Comparison of ENCODE assay signal across 11 mouse cellular contexts in the genomic region with DNA sequence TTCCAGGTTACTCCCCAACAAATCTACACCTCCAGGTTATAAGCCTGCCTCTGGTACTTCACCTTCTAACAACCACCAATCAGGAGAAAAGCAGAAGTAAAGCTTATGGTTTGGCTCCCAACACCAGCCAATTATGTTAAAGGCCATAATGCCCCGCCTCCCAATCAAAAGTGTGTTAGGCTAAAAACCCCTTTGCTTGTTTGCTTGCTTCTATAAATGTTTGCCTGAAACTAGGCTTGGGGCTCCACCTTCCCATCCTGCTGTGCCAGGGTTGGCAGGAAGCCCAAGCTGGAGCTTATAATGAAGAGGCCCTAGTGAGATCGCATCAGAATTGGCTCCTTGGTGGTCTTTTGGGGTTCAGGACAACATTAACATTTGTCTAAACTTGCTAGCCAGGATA. TPM values are rescaled to one million over a fixed set of nuclear protein-coding genes. Genes with fewer than 3 reads are reported as not detected.
DNase-seq lines count a peak whose midpoint lies in the region; ATAC-seq and TF ChIP-seq lines count a peak whose summit lies in the region.
"Had no signal": no experiment of that assay in that cellular context is flagged by ENCODE, and none has a peak within 500 bp of the region (broad histone marks: within the 10 kb centered on the region; RNA-seq: fewer than 3 reads in every experiment).

No protein-coding gene starts in this region.

- H3K9me3 ChIP-seq in midbrain, embryonic 14.5 days (ENCODE audit: control insufficient read depth, low read length): no peaks in the 10 kb centered on the region
- H3K9me3 ChIP-seq in midbrain, embryonic 16.5 days (replicated peaks; ENCODE audit: control insufficient read depth, low read length, poor library complexity, severe bottlenecking): no peaks in the 10 kb centered on the region
- H3K9me3 ChIP-seq in lung, postnatal 0 days (ENCODE audit: low read length): no peaks in the 10 kb centered on the region
- H3K9me3 ChIP-seq: embryonic facial prominence, embryonic 13.5 days; midbrain, embryonic 12.5 days had no signal

- DNase-seq in gastrocnemius, adult 2 months: peak; percentile 33
- DNase-seq in gastrocnemius, postnatal 36 days: no peak
- DNase-seq in midbrain, embryonic 14.5 days: peak; percentile 9
- DNase-seq in adrenal gland, postnatal 36 days: peak; percentile 22 to 52
- peak; percentile 68 for DNase-seq in lung, postnatal 0 days (ENCODE audit: low spot score)
- no peak for DNase-seq in embryo, embryonic 9.5 days (ENCODE audit: extremely low spot score)
- no peak for DNase-seq in T-cell, adult 2 months (ENCODE audit: low spot score)
- DNase-seq: thymus, postnatal 25 days had no signal

- no peak overlapping the region for H3K4me2 ChIP-seq in midbrain, embryonic 14.5 days (ENCODE audit: low read length)
- no peak overlapping the region for H3K4me2 ChIP-seq in midbrain, embryonic 16.5 days (ENCODE audit: low read length)
- no peak overlapping the region for H3K4me2 ChIP-seq in lung, postnatal 0 days (replicated peaks; ENCODE audit: low read depth, low read length)
- H3K4me2 ChIP-seq: embryonic facial prominence, embryonic 13.5 days; midbrain, embryonic 12.5 days had no signal

- peaks cover 16% of the 10 kb centered on the region for H3K4me1 ChIP-seq in midbrain, embryonic 14.5 days (ENCODE audit: control insufficient read depth, insufficient read depth, low read length)
- H3K4me1 ChIP-seq in midbrain, embryonic 16.5 days (ENCODE audit: control insufficient read depth, insufficient read depth, low read length): peaks cover 18% of the 10 kb centered on the region
- peaks cover 4% of the 10 kb centered on the region; the same call in 1 of the 2 replicates for H3K4me1 ChIP-seq in lung, postnatal 0 days (ENCODE audit: insufficient read depth, low read depth, low read length)

- no peak overlapping the region for H3K4me3 ChIP-seq in gastrocnemius, adult 2 months
- no peak overlapping the region for H3K4me3 ChIP-seq in midbrain, embryonic 14.5 days (replicated peaks; ENCODE audit: low read depth, low read length)
- no peak overlapping the region for H3K4me3 ChIP-seq in midbrain, embryonic 16.5 days (ENCODE audit: low read depth, low read length)
- H3K4me3 ChIP-seq in lung, postnatal 0 days (ENCODE audit: low read depth, low read length): no peak overlapping the region
- H3K4me3 ChIP-seq: embryonic facial prominence, embryonic 13.5 days; midbrain, embryonic 12.5 days had no signal

- peak; percentile 42; the same call in 1 of the 2 replicates for TF ChIP-seq EP300 in lung, postnatal 0 days (IDR thresholded peaks at IDR 0.05)

- no peak overlapping the region for H3K27ac ChIP-seq in gastrocnemius, adult 2 months
- no peak overlapping the region for H3K27ac ChIP-seq in midbrain, embryonic 14.5 days (replicated peaks; ENCODE audit: low read depth, low read length)
- no peak overlapping the region for H3K27ac ChIP-seq in midbrain, embryonic 16.5 days (ENCODE audit: low read length)
- H3K27ac ChIP-seq in lung, postnatal 0 days (ENCODE audit: low read length): no peak overlapping the region
- H3K27ac ChIP-seq: embryonic facial prominence, embryonic 13.5 days; midbrain, embryonic 12.5 days had no signal

- 88% methylated on average over 2 of the region's 2 CpGs for WGBS in midbrain, embryonic 14.5 days
- WGBS in midbrain, embryonic 16.5 days: 84% methylated on average over 2 of the region's 2 CpGs
- 48% methylated on average over 2 of the region's 2 CpGs for WGBS in lung, postnatal 0 days

- no peaks in the 10 kb centered on the region for H3K36me3 ChIP-seq in midbrain, embryonic 14.5 days (ENCODE audit: control insufficient read depth, insufficient read depth, low read length)
- H3K36me3 ChIP-seq in midbrain, embryonic 16.5 days (ENCODE audit: control insufficient read depth, insufficient read depth, low read length): no peaks in the 10 kb centered on the region
- H3K36me3 ChIP-seq in lung, postnatal 0 days (ENCODE audit: insufficient read depth, low read length): no peaks in the 10 kb centered on the region
- H3K36me3 ChIP-seq: embryonic facial prominence, embryonic 13.5 days; midbrain, embryonic 12.5 days had no signal

- TF ChIP-seq CTCF in gastrocnemius, adult 2 months (IDR thresholded peaks at IDR 0.05): no peak
- TF ChIP-seq CTCF in lung, postnatal 0 days (IDR thresholded peaks at IDR 0.05): no peak

- H3K27me3 ChIP-seq in midbrain, embryonic 14.5 days (ENCODE audit: control insufficient read depth, insufficient read depth, low read length): no peaks in the 10 kb centered on the region
- no peaks in the 10 kb centered on the region for H3K27me3 ChIP-seq in midbrain, embryonic 16.5 days (ENCODE audit: control insufficient read depth, insufficient read depth, low read depth, low read length)
- no peaks in the 10 kb centered on the region for H3K27me3 ChIP-seq in lung, postnatal 0 days (replicated peaks; ENCODE audit: insufficient read depth, low read length)
- H3K27me3 ChIP-seq: embryonic facial prominence, embryonic 13.5 days; midbrain, embryonic 12.5 days had no signal

- intact Hi-C loops in gastrocnemius, adult 2 months (cut with DNase I): no loop called here
- intact Hi-C loops in gastrocnemius, postnatal 36 days (cut with DNase I): no loop called here

- no peak overlapping the region for H3K9ac ChIP-seq in midbrain, embryonic 14.5 days (replicated peaks; ENCODE audit: low read length)
- H3K9ac ChIP-seq in midbrain, embryonic 16.5 days (ENCODE audit: low read depth, low read length): no peak overlapping the region
- H3K9ac ChIP-seq in lung, postnatal 0 days (replicated peaks; ENCODE audit: low read depth): no peak overlapping the region
- H3K9ac ChIP-seq: embryonic facial prominence, embryonic 13.5 days; midbrain, embryonic 12.5 days had no signal

- no peak for ATAC-seq in midbrain, embryonic 14.5 days (ENCODE audit: low FRiP score, low TSS enrichment)
- no peak for ATAC-seq in midbrain, embryonic 16.5 days
- ATAC-seq in lung, postnatal 0 days: no peak

RNA-seq across cellular contexts. Expression of gene Zfp619, which starts 31.8 kb away (rescaled TPM):
- total RNA-seq in gastrocnemius, adult 2 months (2021): 1 to 10 TPM; 1.2 to 1.5 TPM
- total RNA-seq in gastrocnemius, postnatal 36 days (2021): 1 to 10 TPM in 1 of 2 experiments, under 1 TPM in 1; 0.94 to 1.3 TPM
- 4.0 and 7.1 TPM in 2 replicates for polyA plus RNA-seq in midbrain, embryonic 14.5 days (2014; fragmentation: Nextera tagmentation; extraction: Ambion mirVana)
- 3.7 and 4.1 TPM in 2 replicates for polyA plus RNA-seq in midbrain, embryonic 16.5 days (2015; fragmentation: Nextera tagmentation; extraction: Ambion mirVana)
- total RNA-seq in adrenal gland, postnatal 36 days (2021): 1 to 10 TPM; 2.3 to 2.6 TPM
- polyA plus RNA-seq in lung, postnatal 0 days (2015; fragmentation: Nextera tagmentation; extraction: Ambion mirVana): 0.81 and 0.91 TPM in 2 replicates

Comparison
In these comparisons a context has a peak if more than half of its experiments do, and no peak if none do; other contexts are left out.
1. DNase-seq: peak in gastrocnemius, adult 2 months (single experiment), midbrain, embryonic 14.5 days (single experiment), adrenal gland, postnatal 36 days (2 of 2) and lung, postnatal 0 days (single experiment); none in gastrocnemius, postnatal 36 days (0 of 2), embryo, embryonic 9.5 days (single experiment) and T-cell, adult 2 months (single experiment).